Mouse (Mus musculus) cerebellum, adult 2 months (tissue): ENCODE results near the gene Gga3.

Experiments used
- CTCF ChIP-seq: fragments of 200-500 bp; IDR thresholded peaks from 2 replicates; pipeline ENCODE4 v1.5.1; 2011; ENCODE audit warnings: low read depth, mild to moderate bottlenecking, control low read depth, low read length, moderate library complexity, borderline replicate concordance; ENCODE audit not compliant: insufficient read depth
- POLR2A ChIP-seq: fragments of 200-500 bp; IDR thresholded peaks from 2 replicates; pipeline ENCODE4 v1.6.1; 2011; ENCODE audit warnings: low read length, control low read depth, borderline replicate concordance; ENCODE audit not compliant: insufficient read depth

GRCm38 (mm10) chr11:115535401-115536037 lies 68.3 kb downstream of the Gga3 start:
- TF ChIP-seq CTCF (no peak), POLR2A (no peak)
